Mouse (Mus musculus) forebrain, embryonic 15.5 days (tissue): ENCODE results near the gene S1pr4. TPM values are rescaled to one million over a fixed set of nuclear protein-coding genes. Genes with fewer than 3 reads are reported as not detected.

ENCODE experiments used
- ATAC-seq: fragments of 200-750 bp; cut with Nextera tagmentation; replicated peaks from 2 replicates; pipeline ENCODE4 v1.8.0; 2017; ENCODE audit warnings: mild to moderate bottlenecking, moderate TSS enrichment, moderate library complexity
- H3K27ac ChIP-seq: fragments of 300-500 bp; sonication (generic); replicated peaks from 2 replicates; pipeline ENCODE4 v1.5.1; 2015; ENCODE audit warnings: mild to moderate bottlenecking, inconsistent platforms
- H3K27me3 ChIP-seq: fragments of 300-500 bp; sonication (generic); 2 replicates; pipeline ENCODE4 v1.6.1; 2015; ENCODE audit warnings: inconsistent platforms
- H3K36me3 ChIP-seq: fragments of 300-500 bp; sonication (generic); 2 replicates; pipeline ENCODE4 v1.6.1; 2015; ENCODE audit warnings: mild to moderate bottlenecking, inconsistent platforms
- H3K4me1 ChIP-seq: fragments of 300-500 bp; sonication (generic); 2 replicates; pipeline ENCODE4 v1.6.1; 2015; ENCODE audit warnings: inconsistent platforms
- H3K4me2 ChIP-seq: fragments of 300-500 bp; sonication (generic); replicated peaks from 2 replicates; pipeline ENCODE4 v1.6.1; 2015; ENCODE audit warnings: mild to moderate bottlenecking, inconsistent platforms
- H3K4me3 ChIP-seq: fragments of 300-500 bp; sonication (generic); 2 replicates; pipeline ENCODE4 v1.5.1; 2015; ENCODE audit warnings: mild to moderate bottlenecking, inconsistent platforms
- H3K9ac ChIP-seq: fragments of 300-500 bp; sonication (generic); replicated peaks from 2 replicates; pipeline ENCODE4 v1.6.1; 2015; ENCODE audit warnings: mild to moderate bottlenecking, inconsistent platforms
- H3K9me3 ChIP-seq: fragments of 300-500 bp; sonication (generic); 2 replicates; pipeline ENCODE4 v1.6.1; 2016; ENCODE audit warnings: inconsistent platforms
- WGBS: fragments of 180-500 bp; shearing (Covaris S2); methylation state at CpG from one replicate; pipeline ENCODE4 v1.1.7; 2015; ENCODE audit warnings: mixed read lengths; 5-methylcytosine and 5-hydroxymethylcytosine counted together
- polyA plus RNA-seq: library from polyadenylated mRNA; unstranded; fragments of >200 nt; fragmentation: Nextera tagmentation; extraction: Ambion mirVana; gene quantifications from 2 replicates; pipeline ENCODE4 v1.2.1, GENCODE M21; 2015

The S1pr4 gene
- 0.69 and 0.73 TPM in 2 replicates for polyA plus RNA-seq

GRCm38 (mm10) chr10:81500032-81500431 is at the start of gene S1pr4:
TSS of gene S1pr4 (minus strand) at chr10:81500132.
- no peaks in the 10 kb centered on the region for H3K27me3 ChIP-seq
- no peak within 1 kb of the TSS for H3K4me3 ChIP-seq
- 83% methylated on average over 3 of the region's 3 CpGs for WGBS
- peaks cover 21% of the 10 kb centered on the region for H3K4me1 ChIP-seq
- H3K9ac ChIP-seq, result no peak within 1 kb of the TSS
- no peaks in the 10 kb centered on the region for H3K9me3 ChIP-seq
- no peak within 1 kb of the TSS for H3K4me2 ChIP-seq
- H3K36me3 ChIP-seq, result no peaks in the 10 kb centered on the region
- no peak within 1 kb of the TSS for H3K27ac ChIP-seq
- no peak for ATAC-seq

GRCm38 (mm10) chr10:81548944-81549343 is 49.0 kb upstream of the S1pr4 start:
- no peak overlapping the region for H3K27ac ChIP-seq
- 71% methylated on average over 5 of the region's 5 CpGs for WGBS
- H3K4me3 ChIP-seq, result no peak overlapping the region
- peaks cover 16% of the 10 kb centered on the region for H3K4me1 ChIP-seq
- no peak overlapping the region for H3K9ac ChIP-seq
- H3K27me3 ChIP-seq, result no peaks in the 10 kb centered on the region
- H3K9me3 ChIP-seq, result no peaks in the 10 kb centered on the region
- H3K36me3 ChIP-seq, result no peaks in the 10 kb centered on the region
- no peak overlapping the region for H3K4me2 ChIP-seq
- ATAC-seq, result no peak

GRCm38 (mm10) chr10:81546788-81547571 is 47.0 kb upstream of the S1pr4 start:
- Histone ChIP-seq H3K9ac (no peak overlapping the region; the same call in 1 of the 2 replicates), H3K4me3 (no peak overlapping the region), H3K9me3 (no peaks in the 10 kb centered on the region), H3K4me1 (peaks cover 34% of the 10 kb centered on the region), H3K4me2 (no peak overlapping the region), H3K27ac (no peak overlapping the region), H3K36me3 (no peaks in the 10 kb centered on the region), H3K27me3 (no peaks in the 10 kb centered on the region)
- ATAC-seq, result no peak
- WGBS, result 90% methylated on average over 13 of the region's 13 CpGs

- H3K27ac ChIP-seq, result 0 out of 2 replicates have a peak overlapping the region, but pooled peaks have one; percentile 0
- peaks cover 35% of the 10 kb centered on the region for H3K4me1 ChIP-seq
- WGBS, result 87% methylated on average over 5 of the region's 5 CpGs
- no peak for ATAC-seq
- no peak overlapping the region for H3K4me2 ChIP-seq
- no peaks in the 10 kb centered on the region for H3K36me3 ChIP-seq
- no peaks in the 10 kb centered on the region for H3K27me3 ChIP-seq
- no peaks in the 10 kb centered on the region for H3K9me3 ChIP-seq
- no peak overlapping the region for H3K4me3 ChIP-seq
- H3K9ac ChIP-seq, result no peak overlapping the region
Observed at GRCm38 (mm10) chr10:81546332-81546731, 46.4 kb upstream of the S1pr4 start.

- H3K36me3 ChIP-seq, result no peaks in the 10 kb centered on the region
- H3K4me1 ChIP-seq, result peaks cover 38% of the 10 kb centered on the region
- H3K27me3 ChIP-seq, result no peaks in the 10 kb centered on the region
- H3K27ac ChIP-seq, result peak within 1 kb of the TSS; percentile 92
- no peaks in the 10 kb centered on the region for H3K9me3 ChIP-seq
- ATAC-seq, result peak; percentile 98
- peak within 1 kb of the TSS; percentile 93 for H3K9ac ChIP-seq
- peak within 1 kb of the TSS; percentile 96 for H3K4me3 ChIP-seq
- H3K4me2 ChIP-seq, result peak within 1 kb of the TSS; percentile 96
- WGBS, result 1% methylated on average over 59 of the region's 59 CpGs
Observed at GRCm38 (mm10) chr10:81545161-81545747, 45.3 kb upstream of the S1pr4 start, which contains the start of gene Gna11. TSS of gene Gna11 (minus strand) at chr10:81545190.

- ATAC-seq, result peak; percentile 0; the same call in 1 of the 2 replicates
- WGBS, result under 1% methylated on average over 93 of the region's 93 CpGs
- H3K27ac ChIP-seq, result peak overlapping the region; percentile 92
- H3K9me3 ChIP-seq, result no peaks in the 10 kb centered on the region
- peaks cover 38% of the 10 kb centered on the region for H3K4me1 ChIP-seq
- no peaks in the 10 kb centered on the region for H3K27me3 ChIP-seq
- H3K4me2 ChIP-seq, result peak overlapping the region; percentile 96
- peak overlapping the region; percentile 96 for H3K4me3 ChIP-seq
- H3K36me3 ChIP-seq, result no peaks in the 10 kb centered on the region
- H3K9ac ChIP-seq, result peak overlapping the region; percentile 93
Observed at GRCm38 (mm10) chr10:81544296-81545160, 44.6 kb upstream of the S1pr4 start.

- H3K4me2 ChIP-seq, result peak overlapping the region; percentile 96
- peak overlapping the region; percentile 93 for H3K9ac ChIP-seq
- H3K36me3 ChIP-seq, result no peaks in the 10 kb centered on the region
- 56% methylated on average over 1 of the region's 1 CpGs for WGBS
- no peaks in the 10 kb centered on the region for H3K9me3 ChIP-seq
- H3K4me1 ChIP-seq, result peaks cover 38% of the 10 kb centered on the region
- ATAC-seq, result no peak
- peak overlapping the region; percentile 96 for H3K4me3 ChIP-seq
- no peaks in the 10 kb centered on the region for H3K27me3 ChIP-seq
- H3K27ac ChIP-seq, result 0 out of 2 replicates have a peak overlapping the region, but pooled peaks have one; percentile 92
Observed at GRCm38 (mm10) chr10:81543633-81544032, 43.7 kb upstream of the S1pr4 start.

- Histone ChIP-seq H3K27me3 (no peaks in the 10 kb centered on the region), H3K36me3 (no peaks in the 10 kb centered on the region), H3K9me3 (no peaks in the 10 kb centered on the region), H3K27ac (no peak overlapping the region), H3K4me1 (peaks cover 38% of the 10 kb centered on the region), H3K4me2 (peak overlapping the region; percentile 96), H3K4me3 (peak overlapping the region; percentile 96), H3K9ac (no peak overlapping the region; the same call in 1 of the 2 replicates)
- no peak for ATAC-seq
- 73% methylated on average over 7 of the region's 7 CpGs for WGBS
Observed at GRCm38 (mm10) chr10:81542727-81543460, 43.0 kb upstream of the S1pr4 start.

- ATAC-seq, result no peak
- H3K4me1 ChIP-seq, result peaks cover 38% of the 10 kb centered on the region
Observed at GRCm38 (mm10) chr10:81541803-81542202, 41.9 kb upstream of the S1pr4 start.

GRCm38 (mm10) chr10:81541363-81541762 is 41.4 kb upstream of the S1pr4 start:
- H3K9me3 ChIP-seq, result no peaks in the 10 kb centered on the region
- no peak for ATAC-seq
- H3K4me1 ChIP-seq, result peaks cover 38% of the 10 kb centered on the region
- H3K9ac ChIP-seq, result no peak overlapping the region
- H3K27ac ChIP-seq, result no peak overlapping the region
- 91% methylated on average over 5 of the region's 5 CpGs for WGBS
- H3K36me3 ChIP-seq, result no peaks in the 10 kb centered on the region
- H3K27me3 ChIP-seq, result no peaks in the 10 kb centered on the region
- H3K4me3 ChIP-seq, result no peak overlapping the region
- H3K4me2 ChIP-seq, result no peak overlapping the region

More at GRCm38 (mm10) chr10:81541803-81542202, 41.9 kb upstream of the S1pr4 start:
- 88% methylated on average over 10 of the region's 10 CpGs for WGBS
- Histone ChIP-seq H3K36me3 (no peaks in the 10 kb centered on the region), H3K4me3 (no peak overlapping the region), H3K27me3 (no peaks in the 10 kb centered on the region), H3K9ac (no peak overlapping the region), H3K4me2 (no peak overlapping the region), H3K9me3 (no peaks in the 10 kb centered on the region), H3K27ac (no peak overlapping the region)

- no peaks in the 10 kb centered on the region for H3K9me3 ChIP-seq
- no peak overlapping the region for H3K4me3 ChIP-seq
- H3K4me2 ChIP-seq, result no peak overlapping the region
- no peak overlapping the region for H3K27ac ChIP-seq
- peaks cover 24% of the 10 kb centered on the region for H3K4me1 ChIP-seq
- ATAC-seq, result no peak
- no peaks in the 10 kb centered on the region for H3K36me3 ChIP-seq
- WGBS, result 95% methylated on average over 3 of the region's 3 CpGs
- no peak overlapping the region for H3K9ac ChIP-seq
- H3K27me3 ChIP-seq, result no peaks in the 10 kb centered on the region
Observed at GRCm38 (mm10) chr10:81538321-81539048, 38.6 kb upstream of the S1pr4 start.
